Mouse (Mus musculus) frontal cortex, postnatal 25 days (tissue): ENCODE measurements around the gene Fam83f.

ENCODE experiments used
- DNase-seq, 2 experiments: peaks; one replicate each; pipeline ENCODE4 v3.0.0; 2022; ENCODE audit warnings: low spot score in 2 of 2

The Fam83f gene

GRCm38 (mm10) chr15:80671295-80672252 is at the start of gene Fam83f:
Gene Fam83f, plus strand, starts transcription at chr15:80671847.
- DNase-seq = no peak

- DNase-seq = no peak
These were observed 48.3 kb upstream of the Fam83f start for GRCm38 (mm10) chr15:80623171-80623837.

- DNase-seq = no peak
These were observed 45.2 kb upstream of the Fam83f start for GRCm38 (mm10) chr15:80626472-80626871.

GRCm38 (mm10) chr15:80630147-80630546 is 41.5 kb upstream of the Fam83f start:
- DNase-seq = no peak

- DNase-seq = no peak
These were observed 40.9 kb upstream of the Fam83f start for GRCm38 (mm10) chr15:80630711-80631110.

- DNase-seq = no peak
These were observed 40.3 kb upstream of the Fam83f start for GRCm38 (mm10) chr15:80631311-80631710.

- no peak for DNase-seq
These were observed 39.3 kb upstream of the Fam83f start for GRCm38 (mm10) chr15:80632280-80632893.

GRCm38 (mm10) chr15:80634391-80635193 is 37.1 kb upstream of the Fam83f start:
- DNase-seq = peak in 1 of 2 experiments; percentile 40

GRCm38 (mm10) chr15:80636757-80637372 is 34.8 kb upstream of the Fam83f start:
- no peak for DNase-seq

GRCm38 (mm10) chr15:80639071-80639702 is 32.5 kb upstream of the Fam83f start:
- DNase-seq = no peak

- DNase-seq = no peak
These were observed 31.8 kb upstream of the Fam83f start for GRCm38 (mm10) chr15:80639874-80640273.

- DNase-seq = no peak
These were observed 29.8 kb upstream of the Fam83f start for GRCm38 (mm10) chr15:80641702-80642435.

- no peak for DNase-seq
These were observed 26.4 kb upstream of the Fam83f start for GRCm38 (mm10) chr15:80645006-80645797.

- no peak for DNase-seq
These were observed 22.6 kb upstream of the Fam83f start for GRCm38 (mm10) chr15:80648977-80649606.

GRCm38 (mm10) chr15:80650412-80650811 is 21.2 kb upstream of the Fam83f start:
- no peak for DNase-seq

- DNase-seq = no peak
These were observed 17.8 kb upstream of the Fam83f start for GRCm38 (mm10) chr15:80653865-80654264.

GRCm38 (mm10) chr15:80658815-80659471 is 12.7 kb upstream of the Fam83f start:
- no peak for DNase-seq

- no peak for DNase-seq
These were observed 10.7 kb upstream of the Fam83f start for GRCm38 (mm10) chr15:80660963-80661362.
